ENCODE assay signal across 9 mouse cellular contexts in genomic region chr4:140779803-140780397, GRCm38 (mm10). TPM values are rescaled to one million over a fixed set of nuclear protein-coding genes. Genes with fewer than 3 reads are reported as not detected.
DNase-seq lines count a peak whose midpoint lies in the region; ATAC-seq lines count a peak whose summit lies in the region.
"Had no signal": no experiment of that assay in that cellular context is flagged by ENCODE, and none has a peak within 500 bp of the region (broad histone marks: within the 10 kb centered on the region; RNA-seq: fewer than 3 reads in every experiment).

No protein-coding gene starts in this region.

- H3K4me1 ChIP-seq in hindbrain, embryonic 13.5 days (replicated peaks) = peaks cover 6% of the 10 kb centered on the region

- H3K4me3 ChIP-seq in hindbrain, embryonic 13.5 days = no peak overlapping the region

- no peaks in the 10 kb centered on the region for H3K27me3 ChIP-seq in hindbrain, embryonic 13.5 days

- no peak overlapping the region for H3K27ac ChIP-seq in hindbrain, embryonic 13.5 days
- H3K27ac ChIP-seq: macrophage had no signal

- H3K9ac ChIP-seq in hindbrain, embryonic 13.5 days = no peak overlapping the region

- no peaks in the 10 kb centered on the region for H3K9me3 ChIP-seq in hindbrain, embryonic 13.5 days

- DNase-seq in cerebellum, postnatal 14 days = peak; percentile 33 to 46
- DNase-seq in cerebellum, adult 11 months = no peak
- peak; percentile 17 for DNase-seq in right cerebral cortex, postnatal 4 days
- DNase-seq in right cerebral cortex, postnatal 36 days (ENCODE audit: low spot score in 2 of 2) = no peak
- DNase-seq in lung, postnatal 36 days = peak; percentile 44
- no peak for DNase-seq in c-Kit-positive CD71-positive TER-119-positive erythroid progenitor cells, embryonic 14.5 days (ENCODE audit: low spot score)
- DNase-seq in frontal cortex, postnatal 25 days (ENCODE audit: low spot score in 2 of 2) = no peak

- WGBS in hindbrain, embryonic 13.5 days = 45% methylated on average over 19 of the region's 19 CpGs

- H3K36me3 ChIP-seq in hindbrain, embryonic 13.5 days = no peaks in the 10 kb centered on the region

- no peak overlapping the region for H3K4me2 ChIP-seq in hindbrain, embryonic 13.5 days

- ATAC-seq in hindbrain, embryonic 13.5 days (ENCODE audit: low FRiP score) = 0 out of 2 replicates have a peak, but pooled peaks have one; percentile 24

RNA-seq across cellular contexts. Expression of gene Padi4, which starts 5.9 kb away (rescaled TPM):
- polyA plus RNA-seq in hindbrain, embryonic 13.5 days (2015; fragmentation: Nextera tagmentation; extraction: Ambion mirVana) = 0.09 and 0.13 TPM in 2 replicates

RNA-seq across cellular contexts. Expression of gene Padi3, which starts 30.5 kb away (rescaled TPM):
- not detected in 2 replicates for polyA plus RNA-seq in hindbrain, embryonic 13.5 days (2015; fragmentation: Nextera tagmentation; extraction: Ambion mirVana)

RNA-seq across cellular contexts. Expression of gene Padi6, which starts 37.5 kb away (rescaled TPM):
- polyA plus RNA-seq in hindbrain, embryonic 13.5 days (2015; fragmentation: Nextera tagmentation; extraction: Ambion mirVana) = not detected in 2 replicates
- polyA plus RNA-seq: macrophage had no signal

Comparison
In these comparisons a context has a peak if more than half of its experiments do, and no peak if none do; other contexts are left out.
1. DNase-seq: peak in cerebellum, postnatal 14 days (2 of 2), right cerebral cortex, postnatal 4 days (single experiment) and lung, postnatal 36 days (single experiment); none in cerebellum, adult 11 months (single experiment), right cerebral cortex, postnatal 36 days (0 of 2), c-Kit-positive CD71-positive TER-119-positive erythroid progenitor cells, embryonic 14.5 days (single experiment) and frontal cortex, postnatal 25 days (0 of 2).